Mouse (Mus musculus) limb, embryonic 15.5 days (tissue): ENCODE measurements around the gene Tspan8. TPM values are rescaled to one million over a fixed set of nuclear protein-coding genes. Genes with fewer than 3 reads are reported as not detected.
"Not testable (repeated sequence)": the region's sequence is repeated elsewhere in the genome, so short reads cannot be mapped to it uniquely, and the experiment has no call there.

ENCODE experiments used
- ATAC-seq: fragments of 200-750 bp; cut with Nextera tagmentation; 2 replicates; pipeline ENCODE4 v1.8.0; 2017; ENCODE audit warnings: low read depth, moderate TSS enrichment; ENCODE audit not compliant: insufficient number of reproducible peaks, low FRiP score, low TSS enrichment
- H3K27ac ChIP-seq: fragments of 300-500 bp; sonication (generic); 2 replicates; pipeline ENCODE4 v1.5.1; 2015; ENCODE audit warnings: moderate library complexity, mild to moderate bottlenecking, inconsistent platforms
- H3K27me3 ChIP-seq: fragments of 300-500 bp; sonication (generic); 2 replicates; pipeline ENCODE4 v1.6.1; 2015; ENCODE audit warnings: inconsistent platforms
- H3K36me3 ChIP-seq: fragments of 300-500 bp; sonication (generic); 2 replicates; pipeline ENCODE4 v1.6.1; 2015; ENCODE audit warnings: inconsistent platforms
- H3K4me1 ChIP-seq: fragments of 300-500 bp; sonication (generic); 2 replicates; pipeline ENCODE4 v1.6.1; 2015; ENCODE audit warnings: inconsistent platforms
- H3K4me2 ChIP-seq: fragments of 300-500 bp; sonication (generic); 2 replicates; pipeline ENCODE4 v1.6.1; 2015; ENCODE audit warnings: mild to moderate bottlenecking, inconsistent platforms
- H3K4me3 ChIP-seq: fragments of 300-500 bp; sonication (generic); 2 replicates; pipeline ENCODE4 v1.5.1; 2015; ENCODE audit warnings: mild to moderate bottlenecking, inconsistent platforms
- H3K9ac ChIP-seq: fragments of 300-500 bp; sonication (generic); 2 replicates; pipeline ENCODE4 v1.6.1; 2015; ENCODE audit warnings: inconsistent platforms
- H3K9me3 ChIP-seq: fragments of 300-500 bp; sonication (generic); 2 replicates; pipeline ENCODE4 v1.6.1; 2016; ENCODE audit warnings: inconsistent platforms
- WGBS: fragments of 180-500 bp; shearing (Covaris S2); methylation state at CpG from one replicate; pipeline ENCODE4 v1.1.7; 2015; 5-methylcytosine and 5-hydroxymethylcytosine counted together
- polyA plus RNA-seq: library from polyadenylated mRNA; unstranded; fragments of >200 nt; fragmentation: Nextera tagmentation; extraction: Ambion mirVana; gene quantifications from 2 replicates; pipeline ENCODE4 v1.2.1, GENCODE M21; 2015

The Tspan8 gene
- polyA plus RNA-seq, 1 experiment from 2014 or later, result 3.1 TPM

DNA sequence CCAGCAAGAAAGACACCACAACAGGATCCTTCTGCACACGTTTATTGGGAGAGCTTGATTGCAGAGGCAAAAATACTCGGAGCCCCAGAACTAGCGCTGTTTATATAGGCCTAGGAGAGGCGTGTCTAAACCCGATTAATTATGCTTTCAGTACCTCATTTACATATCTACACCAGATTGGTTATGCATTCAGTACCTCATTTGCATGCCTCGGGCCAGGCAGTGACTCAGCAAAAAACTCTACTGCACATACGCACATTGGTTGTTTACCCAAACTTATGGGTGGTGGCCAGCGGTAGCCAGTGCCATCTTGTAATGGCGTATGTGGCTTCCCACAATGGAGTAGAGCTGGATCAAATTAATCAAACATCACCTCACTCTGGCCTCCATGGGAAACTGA is 13.6 kb upstream of the Tspan8 start:
- not testable (repeated sequence) for H3K4me1 ChIP-seq, H3K9me3 ChIP-seq, H3K36me3 ChIP-seq, ATAC-seq, H3K27me3 ChIP-seq, H3K4me2 ChIP-seq, H3K4me3 ChIP-seq, H3K9ac ChIP-seq, H3K27ac ChIP-seq
- 92% methylated on average over 9 of the region's 9 CpGs for WGBS

DNA sequence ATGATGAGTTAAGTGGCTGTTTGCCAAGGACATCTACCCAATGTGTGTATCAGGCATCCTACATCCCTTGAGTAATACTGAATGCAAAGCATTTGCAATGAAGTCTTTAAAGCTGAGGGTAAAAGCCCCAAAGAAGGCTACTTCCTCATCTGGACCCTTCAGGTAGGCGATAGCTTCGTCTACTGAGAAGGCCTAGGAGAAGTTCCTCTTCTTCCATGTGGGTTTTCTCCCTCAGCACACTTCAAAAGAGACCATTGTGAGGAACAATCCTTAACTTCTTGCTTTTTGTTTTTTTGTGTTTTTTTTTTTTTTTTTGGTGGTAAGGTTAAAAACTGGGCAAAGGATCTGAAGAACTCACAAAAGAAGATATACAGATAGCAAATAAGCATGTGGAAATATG is 12.9 kb upstream of the Tspan8 start:
- no peak overlapping the region for H3K27ac ChIP-seq
- H3K4me3 ChIP-seq, result no peak overlapping the region
- no peak overlapping the region for H3K9ac ChIP-seq
- H3K9me3 ChIP-seq, result no peaks in the 10 kb centered on the region
- 89% methylated on average over 2 of the region's 2 CpGs for WGBS
- ATAC-seq, result no peak
- no peak overlapping the region for H3K4me2 ChIP-seq
- no peaks in the 10 kb centered on the region for H3K36me3 ChIP-seq
- H3K27me3 ChIP-seq, result no peaks in the 10 kb centered on the region
- no peaks in the 10 kb centered on the region for H3K4me1 ChIP-seq

- H3K9ac ChIP-seq, result no peak overlapping the region
- no peak overlapping the region for H3K4me2 ChIP-seq
- H3K9me3 ChIP-seq, result no peaks in the 10 kb centered on the region
- H3K27me3 ChIP-seq, result no peaks in the 10 kb centered on the region
- ATAC-seq, result no peak
- H3K4me3 ChIP-seq, result no peak overlapping the region
- WGBS, result 55% methylated on average over 5 of the region's 5 CpGs
- no peak overlapping the region for H3K27ac ChIP-seq
- no peaks in the 10 kb centered on the region for H3K36me3 ChIP-seq
- H3K4me1 ChIP-seq, result no peaks in the 10 kb centered on the region
These were observed 10.6 kb upstream of the Tspan8 start for GRCm38 (mm10) chr10:115805987-115806386.

DNA sequence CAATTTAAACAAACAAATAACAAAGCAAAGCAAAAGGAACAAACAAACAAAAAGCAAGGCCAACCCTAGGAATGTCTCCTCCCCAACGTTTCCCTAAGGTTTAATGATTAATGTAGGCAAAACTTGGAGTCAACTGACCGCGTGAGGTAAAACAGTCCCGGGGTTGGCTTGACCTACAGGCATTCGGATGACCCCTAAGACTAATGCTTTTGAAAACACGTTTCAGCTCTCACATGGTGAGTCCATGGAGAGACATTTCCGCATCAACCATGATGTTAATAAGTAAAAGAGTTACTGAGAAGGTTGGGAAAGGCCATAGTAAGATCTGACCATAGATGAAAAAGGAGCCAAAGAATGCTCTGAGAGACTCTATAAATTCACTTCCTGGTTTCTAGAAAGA is 7.5 kb upstream of the Tspan8 start:
- H3K4me3 ChIP-seq, result no peak overlapping the region
- ATAC-seq, result no peak
- no peaks in the 10 kb centered on the region for H3K27me3 ChIP-seq
- H3K9me3 ChIP-seq, result no peaks in the 10 kb centered on the region
- no peaks in the 10 kb centered on the region for H3K4me1 ChIP-seq
- H3K36me3 ChIP-seq, result no peaks in the 10 kb centered on the region
- H3K4me2 ChIP-seq, result no peak overlapping the region
- H3K27ac ChIP-seq, result no peak overlapping the region
- no peak overlapping the region for H3K9ac ChIP-seq
- 80% methylated on average over 7 of the region's 7 CpGs for WGBS

DNA sequence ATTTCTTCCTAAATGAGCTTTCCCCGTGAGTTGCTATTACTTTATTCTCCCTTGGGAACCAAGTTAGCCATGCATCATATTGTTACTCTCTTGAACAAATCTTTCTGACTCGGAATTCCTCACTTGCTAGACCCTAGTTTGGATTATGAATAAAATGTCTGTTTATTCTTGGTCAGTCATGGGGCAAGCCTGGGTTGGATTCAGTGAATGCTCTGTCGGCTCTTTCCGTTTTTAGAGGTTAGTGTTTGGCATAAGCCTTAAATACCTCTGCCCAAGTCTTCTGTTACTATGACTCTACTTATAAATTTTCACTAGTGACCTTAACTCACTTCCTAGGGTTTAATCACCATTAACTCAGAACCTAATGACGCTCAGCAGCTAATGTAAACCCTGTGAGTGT is 5.1 kb upstream of the Tspan8 start:
- no peak overlapping the region for H3K9ac ChIP-seq
- H3K36me3 ChIP-seq, result no peaks in the 10 kb centered on the region
- 0 out of 2 replicates have a peak, but pooled peaks cover 2% of the 10 kb centered on the region for H3K4me1 ChIP-seq
- no peak overlapping the region for H3K4me2 ChIP-seq
- no peak overlapping the region for H3K4me3 ChIP-seq
- no peaks in the 10 kb centered on the region for H3K9me3 ChIP-seq
- H3K27me3 ChIP-seq, result no peaks in the 10 kb centered on the region
- H3K27ac ChIP-seq, result no peak overlapping the region
- no peak for ATAC-seq
- WGBS, result 33% methylated on average over 5 of the region's 5 CpGs

- no peak overlapping the region for H3K9ac ChIP-seq
- H3K4me2 ChIP-seq, result no peak overlapping the region
- 75% methylated on average over 11 of the region's 11 CpGs for WGBS
- ATAC-seq, result no peak
- no peak overlapping the region for H3K27ac ChIP-seq
- no peaks in the 10 kb centered on the region for H3K36me3 ChIP-seq
- 0 out of 2 replicates have a peak, but pooled peaks cover 2% of the 10 kb centered on the region for H3K4me1 ChIP-seq
- no peaks in the 10 kb centered on the region for H3K9me3 ChIP-seq
- H3K4me3 ChIP-seq, result no peak overlapping the region
- no peaks in the 10 kb centered on the region for H3K27me3 ChIP-seq
These were observed 1.8 kb upstream of the Tspan8 start for GRCm38 (mm10) chr10:115814878-115815277.

GRCm38 (mm10) chr10:115817056-115817724 is 558 bp downstream of the Tspan8 start:
- Histone ChIP-seq H3K4me2 (no peak overlapping the region), H3K4me3 (no peak overlapping the region), H3K36me3 (no peaks in the 10 kb centered on the region), H3K4me1 (0 out of 2 replicates have a peak, but pooled peaks cover 2% of the 10 kb centered on the region), H3K27ac (no peak overlapping the region), H3K9ac (no peak overlapping the region), H3K27me3 (no peaks in the 10 kb centered on the region), H3K9me3 (no peaks in the 10 kb centered on the region)
- ATAC-seq, result no peak
- 57% methylated on average over 13 of the region's 13 CpGs for WGBS

DNA sequence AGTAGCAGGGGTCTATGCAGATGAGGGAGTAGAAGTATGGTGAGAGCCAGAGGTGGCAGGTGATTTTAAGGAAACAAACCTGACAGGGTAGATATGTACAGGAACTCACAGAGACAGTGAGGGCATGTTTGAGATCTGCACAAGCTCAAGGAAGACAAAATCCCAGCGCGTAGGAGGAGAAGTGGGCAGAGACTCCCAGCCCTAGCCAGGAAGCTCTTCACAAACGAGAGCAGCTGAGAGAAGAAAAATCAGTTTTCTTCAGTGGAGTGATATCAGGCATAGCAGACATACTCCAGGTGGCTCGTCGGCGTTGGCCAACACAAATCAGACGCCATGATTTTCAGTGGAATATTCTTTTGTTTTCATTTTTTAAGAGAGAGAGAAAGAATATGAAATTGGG is 8.7 kb downstream of the Tspan8 start:
- Histone ChIP-seq H3K4me2 (no peak overlapping the region), H3K4me1 (no peaks in the 10 kb centered on the region), H3K4me3 (no peak overlapping the region), H3K27me3 (no peaks in the 10 kb centered on the region), H3K36me3 (no peaks in the 10 kb centered on the region), H3K9ac (no peak overlapping the region), H3K27ac (no peak overlapping the region), H3K9me3 (no peaks in the 10 kb centered on the region)
- ATAC-seq, result no peak
- WGBS, result 91% methylated on average over 7 of the region's 7 CpGs

GRCm38 (mm10) chr10:115828872-115829271 is 12.2 kb downstream of the Tspan8 start:
- H3K9me3 ChIP-seq, result no peaks in the 10 kb centered on the region
- no peak overlapping the region for H3K4me3 ChIP-seq
- H3K4me1 ChIP-seq, result no peaks in the 10 kb centered on the region
- 80% methylated on average over 5 of the region's 5 CpGs for WGBS
- H3K36me3 ChIP-seq, result no peaks in the 10 kb centered on the region
- no peak for ATAC-seq
- H3K9ac ChIP-seq, result no peak overlapping the region
- H3K27me3 ChIP-seq, result no peaks in the 10 kb centered on the region
- no peak overlapping the region for H3K4me2 ChIP-seq
- H3K27ac ChIP-seq, result no peak overlapping the region

DNA sequence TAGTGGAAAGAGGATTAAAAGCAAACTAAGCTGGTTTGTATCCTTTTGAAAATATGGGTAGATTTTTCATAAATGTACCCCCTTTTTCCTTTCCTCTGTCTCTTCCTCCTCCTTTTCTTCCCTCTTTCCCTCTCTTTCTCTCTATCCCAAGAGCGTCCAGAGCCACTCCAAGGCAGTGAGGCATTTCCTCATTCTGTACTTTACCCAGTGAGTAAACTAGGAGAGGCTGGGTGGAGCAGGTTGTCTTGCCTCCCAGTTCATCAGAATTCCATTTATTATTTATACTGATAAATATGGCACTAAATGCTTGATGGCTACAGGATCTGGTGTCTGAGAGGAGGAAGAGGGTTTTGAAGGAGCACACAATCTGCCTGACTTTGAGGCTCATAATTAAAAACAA is 13.1 kb downstream of the Tspan8 start:
- Histone ChIP-seq H3K4me1 (0 out of 2 replicates have a peak, but pooled peaks cover 4% of the 10 kb centered on the region), H3K27ac (no peak overlapping the region), H3K4me2 (no peak overlapping the region), H3K4me3 (no peak overlapping the region), H3K27me3 (no peaks in the 10 kb centered on the region), H3K9me3 (no peaks in the 10 kb centered on the region), H3K36me3 (no peaks in the 10 kb centered on the region), H3K9ac (no peak overlapping the region)
- WGBS, result 76% methylated on average over 1 of the region's 1 CpGs
- no peak for ATAC-seq

DNA sequence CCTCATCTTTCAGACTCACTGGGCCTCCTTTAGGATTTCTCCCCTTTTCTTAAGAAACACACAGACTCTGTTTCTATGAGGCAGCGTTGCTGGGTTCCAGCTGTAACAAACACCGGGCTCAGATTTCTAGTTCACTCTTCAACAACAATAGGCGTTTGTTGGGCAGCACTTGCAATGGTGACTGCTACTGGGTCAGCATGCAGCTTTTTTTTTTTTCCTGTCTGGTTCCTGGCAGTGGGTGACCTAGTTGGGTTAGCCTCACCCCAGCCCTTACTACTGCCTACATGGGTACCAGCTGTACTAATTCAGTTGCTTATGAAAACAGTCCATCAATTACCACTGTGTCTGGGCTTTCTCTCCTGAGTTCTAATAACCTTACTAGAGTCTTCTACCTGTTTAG is 14.1 kb downstream of the Tspan8 start:
- no peak for ATAC-seq
- no peak overlapping the region for H3K9ac ChIP-seq
- 54% methylated on average over 3 of the region's 3 CpGs for WGBS

GRCm38 (mm10) chr10:115834017-115834416 is 17.4 kb downstream of the Tspan8 start:
- no peak overlapping the region for H3K27ac ChIP-seq
- no peak overlapping the region for H3K9ac ChIP-seq
- whole genome bisulfite sequencing, result 41% methylated on average over 6 of the region's 6 CpGs
- no peaks in the 10 kb centered on the region for H3K36me3 ChIP-seq
- H3K27me3 ChIP-seq, result no peaks in the 10 kb centered on the region
- H3K4me1 ChIP-seq, result 0 out of 2 replicates have a peak, but pooled peaks cover 6% of the 10 kb centered on the region
- ATAC-seq, result no peak
- no peak overlapping the region for H3K4me2 ChIP-seq
- H3K9me3 ChIP-seq, result no peaks in the 10 kb centered on the region
- no peak overlapping the region for H3K4me3 ChIP-seq

More for the DNA sequence above, 14.1 kb downstream of the Tspan8 start:
- Histone ChIP-seq H3K4me2 (no peak overlapping the region), H3K4me1 (0 out of 2 replicates have a peak, but pooled peaks cover 6% of the 10 kb centered on the region), H3K36me3 (no peaks in the 10 kb centered on the region), H3K9me3 (no peaks in the 10 kb centered on the region), H3K27ac (no peak overlapping the region), H3K27me3 (no peaks in the 10 kb centered on the region), H3K4me3 (no peak overlapping the region)

DNA sequence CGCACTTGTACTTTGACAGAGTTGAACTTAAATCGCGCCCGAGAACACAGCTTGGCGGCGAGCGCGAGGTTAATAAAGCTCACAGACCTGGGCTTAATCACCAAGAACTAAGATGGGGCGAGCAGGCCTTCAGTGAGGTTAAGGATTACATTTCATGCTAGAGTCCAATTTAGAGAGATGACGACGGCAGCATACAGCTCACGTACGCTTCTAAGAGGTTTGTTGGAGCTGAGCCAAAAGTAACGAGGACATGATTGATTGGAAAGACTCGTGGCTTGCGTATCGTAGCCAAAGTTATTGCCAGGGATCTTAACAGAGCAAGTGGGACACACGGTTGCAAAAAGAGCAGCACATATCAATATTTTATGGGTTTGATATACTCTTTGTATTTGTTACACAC is 30.3 kb downstream of the Tspan8 start:
- WGBS, result 36% methylated on average over 18 of the region's 18 CpGs
- Histone ChIP-seq H3K9me3 (no peaks in the 10 kb centered on the region), H3K4me1 (no peaks in the 10 kb centered on the region), H3K4me3 (no peak overlapping the region), H3K27ac (no peak overlapping the region), H3K27me3 (no peaks in the 10 kb centered on the region), H3K9ac (no peak overlapping the region), H3K4me2 (no peak overlapping the region), H3K36me3 (no peaks in the 10 kb centered on the region)
- ATAC-seq, result no peak
